Mouse (Mus musculus) lung, postnatal 0 days (tissue): ENCODE measurements around the gene a.

Experiments
- CTCF ChIP-seq: IDR thresholded peaks from 2 replicates; pipeline ENCODE4 v1.5.1; 2016; ENCODE audit warnings: antibody characterized with exemption, mild to moderate bottlenecking
- EP300 ChIP-seq: IDR thresholded peaks from 2 replicates; pipeline ENCODE4 v1.6.1; 2016; ENCODE audit warnings: antibody characterized with exemption, mild to moderate bottlenecking, control low read depth

GRCm38 (mm10) chr2:155039956-155040355 lies 248.8 kb downstream of the a start:
- TF ChIP-seq CTCF (no peak), EP300 (no peak)
